Mouse (Mus musculus) retina, postnatal 7 days (tissue): ENCODE results near the gene Ctnnal1.

Experiments
- DNase-seq: peaks from one replicate; pipeline ENCODE4 v3.0.0-alpha.2; 2012; ENCODE audit warnings: low read depth, low spot score

Gene Ctnnal1

GRCm38 (mm10) chr4:56861551-56861950 lies 3.4 kb downstream of the Ctnnal1 start:
- no peak for DNase-seq

- DNase-seq = no peak
These were observed 6.3 kb downstream of the Ctnnal1 start for GRCm38 (mm10) chr4:56858733-56859132.

- DNase-seq = no peak
These were observed 8.5 kb downstream of the Ctnnal1 start for GRCm38 (mm10) chr4:56856371-56856949.

GRCm38 (mm10) chr4:56855935-56856334 lies 9.1 kb downstream of the Ctnnal1 start:
- no peak for DNase-seq

GRCm38 (mm10) chr4:56850724-56851123 lies 14.3 kb downstream of the Ctnnal1 start:
- no peak for DNase-seq

GRCm38 (mm10) chr4:56848044-56848443 lies 16.9 kb downstream of the Ctnnal1 start:
- DNase-seq = no peak

- no peak for DNase-seq
These were observed 17.6 kb downstream of the Ctnnal1 start for GRCm38 (mm10) chr4:56847400-56847799.

- DNase-seq = no peak
These were observed 19.0 kb downstream of the Ctnnal1 start for GRCm38 (mm10) chr4:56845896-56846533.

GRCm38 (mm10) chr4:56844911-56845310 lies 20.1 kb downstream of the Ctnnal1 start:
- DNase-seq = no peak

- no peak for DNase-seq
These were observed 21.0 kb downstream of the Ctnnal1 start for GRCm38 (mm10) chr4:56843963-56844362.

GRCm38 (mm10) chr4:56842501-56842900 lies 22.5 kb downstream of the Ctnnal1 start:
- no peak for DNase-seq

- no peak for DNase-seq
These were observed 24.7 kb downstream of the Ctnnal1 start for GRCm38 (mm10) chr4:56840297-56840696.

GRCm38 (mm10) chr4:56837661-56838060 lies 27.3 kb downstream of the Ctnnal1 start:
- no peak for DNase-seq

- no peak for DNase-seq
These were observed 33.0 kb downstream of the Ctnnal1 start for GRCm38 (mm10) chr4:56831998-56832397.

- DNase-seq = no peak
These were observed 33.9 kb downstream of the Ctnnal1 start for GRCm38 (mm10) chr4:56831013-56831609.

- no peak for DNase-seq
These were observed 35.5 kb downstream of the Ctnnal1 start for GRCm38 (mm10) chr4:56829511-56829921.

GRCm38 (mm10) chr4:56828932-56829331 lies 36.1 kb downstream of the Ctnnal1 start:
- DNase-seq = no peak

- DNase-seq = no peak
These were observed 40.8 kb downstream of the Ctnnal1 start for GRCm38 (mm10) chr4:56824231-56824630.

GRCm38 (mm10) chr4:56820017-56820550 lies 44.9 kb downstream of the Ctnnal1 start:
- no peak for DNase-seq

GRCm38 (mm10) chr4:56815131-56815530 lies 49.9 kb downstream of the Ctnnal1 start:
- DNase-seq = no peak

- no peak for DNase-seq
These were observed 52.9 kb downstream of the Ctnnal1 start for GRCm38 (mm10) chr4:56812096-56812495.

- DNase-seq = no peak
These were observed 53.3 kb downstream of the Ctnnal1 start for GRCm38 (mm10) chr4:56811642-56812041.

- no peak for DNase-seq
These were observed 55.9 kb downstream of the Ctnnal1 start for GRCm38 (mm10) chr4:56809050-56809449.
